Mouse (Mus musculus): ENCODE results near the gene Mrps25. TPM values are rescaled to one million over a fixed set of nuclear protein-coding genes. Genes with fewer than 3 reads are reported as not detected.

Mrps25 gene
- total RNA-seq (2021): 10 to 100 TPM; 80.7 to 91.2 TPM

- intact Hi-C loops (cut with DNase I): loop anchor here (5.0 kb wide), 1 partner anchor 91 kb away; the partner anchor contains the start of gene Nr2c2
- peak; percentile 77 to 79 for DNase-seq
Observed at GRCm38 (mm10) chr6:92183621-92184131, at the start of gene Mrps25. Gene Mrps25 (minus strand): TSS chr6:92184033.

GRCm38 (mm10) chr6:92231762-92232161 lies 47.9 kb upstream of the Mrps25 start:
- intact Hi-C loops (cut with DNase I): no loop called here
- no peak for DNase-seq

GRCm38 (mm10) chr6:92231356-92231755 lies 47.5 kb upstream of the Mrps25 start:
- no peak for DNase-seq
- intact Hi-C loops (cut with DNase I): no loop called here

- intact Hi-C loops (cut with DNase I): no loop called here
- DNase-seq: no peak
Observed at GRCm38 (mm10) chr6:92229586-92229985, 45.8 kb upstream of the Mrps25 start.

GRCm38 (mm10) chr6:92229103-92229502 lies 45.3 kb upstream of the Mrps25 start:
- intact Hi-C loops (cut with DNase I): no loop called here
- no peak for DNase-seq

GRCm38 (mm10) chr6:92224981-92225380 lies 41.1 kb upstream of the Mrps25 start:
- intact Hi-C loops (cut with DNase I): no loop called here
- DNase-seq: no peak

- intact Hi-C loops (cut with DNase I): no loop called here
- DNase-seq: no peak
Observed at GRCm38 (mm10) chr6:92222021-92222420, 38.2 kb upstream of the Mrps25 start.

GRCm38 (mm10) chr6:92221604-92222003 lies 37.8 kb upstream of the Mrps25 start:
- intact Hi-C loops (cut with DNase I): no loop called here
- DNase-seq: no peak

- intact Hi-C loops (cut with DNase I): loop anchor here (1.0 kb wide), 1 partner anchor 50 kb away; no protein-coding TSS in a partner anchor
- peak; percentile 6 to 18 for DNase-seq
Observed at GRCm38 (mm10) chr6:92219445-92219844, 35.6 kb upstream of the Mrps25 start.

- peak; percentile 89 to 90 for DNase-seq
- intact Hi-C loops (cut with DNase I): no loop called here
Observed at GRCm38 (mm10) chr6:92214773-92215449, 31.1 kb upstream of the Mrps25 start, which contains the start of gene Rbsn. Gene Rbsn (minus strand): TSS chr6:92214925.

GRCm38 (mm10) chr6:92214055-92214772 lies 30.4 kb upstream of the Mrps25 start:
- DNase-seq: peak in 1 of 2 experiments; percentile 3
- intact Hi-C loops (cut with DNase I): no loop called here

GRCm38 (mm10) chr6:92199414-92199813 lies 15.6 kb upstream of the Mrps25 start:
- no peak for DNase-seq
- intact Hi-C loops (cut with DNase I): no loop called here

GRCm38 (mm10) chr6:92184178-92184577 lies 345 bp upstream of the Mrps25 start:
- intact Hi-C loops (cut with DNase I): loop anchor here (5.0 kb wide), 1 partner anchor 92 kb away; the partner anchor contains the start of gene Nr2c2

GRCm38 (mm10) chr6:92176450-92176849 lies 7.4 kb downstream of the Mrps25 start:
- intact Hi-C loops (cut with DNase I): no loop called here

More at GRCm38 (mm10) chr6:92184178-92184577, 345 bp upstream of the Mrps25 start:
- DNase-seq: peak in 1 of 2 experiments; percentile 5

GRCm38 (mm10) chr6:92162724-92163123 lies 21.1 kb downstream of the Mrps25 start:
- intact Hi-C loops (cut with DNase I): no loop called here
- no peak for DNase-seq

More at GRCm38 (mm10) chr6:92176450-92176849, 7.4 kb downstream of the Mrps25 start:
- DNase-seq: no peak

- DNase-seq: no peak
- intact Hi-C loops (cut with DNase I): loop anchor here (10.0 kb wide), 1 partner anchor 264 kb away; no protein-coding TSS in a partner anchor
Observed at GRCm38 (mm10) chr6:92158801-92159200, 25.0 kb downstream of the Mrps25 start.

- intact Hi-C loops (cut with DNase I): loop anchor here (10.0 kb wide), 1 partner anchor 259 kb away; no protein-coding TSS in a partner anchor
- DNase-seq: no peak
Observed at GRCm38 (mm10) chr6:92153774-92154173, 30.1 kb downstream of the Mrps25 start.

GRCm38 (mm10) chr6:92145881-92146280 lies 38.0 kb downstream of the Mrps25 start:
- DNase-seq: no peak
- intact Hi-C loops (cut with DNase I): no loop called here

GRCm38 (mm10) chr6:92136356-92136755 lies 47.5 kb downstream of the Mrps25 start:
- intact Hi-C loops (cut with DNase I): loop anchor here (5.0 kb wide), 1 partner anchor 34 kb away; no protein-coding TSS in a partner anchor
- DNase-seq: no peak

- intact Hi-C loops (cut with DNase I): no loop called here
- DNase-seq: no peak
Observed at GRCm38 (mm10) chr6:92133617-92134016, 50.2 kb downstream of the Mrps25 start.
